Mouse (Mus musculus) embryonic fibroblast, embryonic 13.5 days (primary cell): ENCODE data around the gene Irgm1.

Source experiments
- CTCF ChIP-seq: IDR thresholded peaks from 2 replicates; pipeline ENCODE4 v1.5.1; 2011; ENCODE audit warnings: mild to moderate bottlenecking, control low read depth, low read length, moderate library complexity, borderline replicate concordance; ENCODE audit not compliant: insufficient read depth
- POLR2A ChIP-seq: IDR thresholded peaks from 2 replicates; pipeline ENCODE4 v1.6.1; 2011; ENCODE audit warnings: low read depth, mild to moderate bottlenecking, control low read depth, low read length, moderate library complexity

- TF ChIP-seq POLR2A: no peak
- TF ChIP-seq CTCF: no peak
Observed at GRCm38 (mm10) chr11:48898812-48899431, 27.4 kb upstream of the Irgm1 start.
